Mouse (Mus musculus): ENCODE measurements around the gene Zfp12. TPM values are rescaled to one million over a fixed set of nuclear protein-coding genes. Genes with fewer than 3 reads are reported as not detected.
A peak's percentile ranks its signal among the peaks of the same experiment; 100 is the strongest.

The Zfp12 gene
- polyA plus RNA-seq, 1 experiment from 2014 or later = 10.7 TPM

- Histone ChIP-seq H3K9me3 (ENCODE audit: control insufficient read depth, low read length) (no peaks in the 10 kb centered on the region), H3K4me3 (ENCODE audit: low read depth, low read length) (peak overlapping the region; percentile 41; the same call in 1 of the 2 replicates), H3K36me3 (ENCODE audit: control insufficient read depth, insufficient read depth, low read length) (no peaks in the 10 kb centered on the region), H3K27ac (ENCODE audit: low read depth, low read length) (no peak overlapping the region), H3K4me2 (peak overlapping the region; percentile 27; the same call in 1 of the 2 replicates), H3K4me1 (replicated peaks; ENCODE audit: control insufficient read depth, insufficient read depth, low read length) (peaks cover 5% of the 10 kb centered on the region), H3K9ac (ENCODE audit: low read depth, low read length) (no peak overlapping the region), H3K27me3 (replicated peaks; ENCODE audit: control insufficient read depth, insufficient read depth, low read length) (peaks cover 78% of the 10 kb centered on the region)
- DNase-seq (ENCODE audit: low spot score) (peak; percentile 52), ATAC-seq (replicated peaks; ENCODE audit: low FRiP score) (no peak)
- WGBS = 5% methylated on average over 66 of the region's 66 CpGs
Observed at GRCm38 (mm10) chr5:143254487-143255130, 19.6 kb downstream of the Zfp12 start.

- Histone ChIP-seq H3K9ac (ENCODE audit: low read depth, low read length) (no peak overlapping the region), H3K4me1 (replicated peaks; ENCODE audit: control insufficient read depth, insufficient read depth, low read length) (peaks cover 5% of the 10 kb centered on the region), H3K4me3 (ENCODE audit: low read depth, low read length) (no peak overlapping the region), H3K27ac (ENCODE audit: low read depth, low read length) (no peak overlapping the region), H3K4me2 (no peak overlapping the region), H3K27me3 (replicated peaks; ENCODE audit: control insufficient read depth, insufficient read depth, low read length) (peaks cover 78% of the 10 kb centered on the region), H3K9me3 (ENCODE audit: control insufficient read depth, low read length) (no peaks in the 10 kb centered on the region), H3K36me3 (ENCODE audit: control insufficient read depth, insufficient read depth, low read length) (no peaks in the 10 kb centered on the region)
- DNase-seq (ENCODE audit: low spot score) = no peak
- 13% methylated on average over 24 of the region's 24 CpGs for WGBS
- no peak for ATAC-seq (replicated peaks; ENCODE audit: low FRiP score)
Observed at GRCm38 (mm10) chr5:143255131-143255519, 20.2 kb downstream of the Zfp12 start.

GRCm38 (mm10) chr5:143255802-143256201 lies 20.8 kb downstream of the Zfp12 start:
- Histone ChIP-seq H3K9me3 (ENCODE audit: control insufficient read depth, low read length) (no peaks in the 10 kb centered on the region), H3K4me3 (ENCODE audit: low read depth, low read length) (no peak overlapping the region), H3K9ac (ENCODE audit: low read depth, low read length) (no peak overlapping the region), H3K27me3 (replicated peaks; ENCODE audit: control insufficient read depth, insufficient read depth, low read length) (peaks cover 78% of the 10 kb centered on the region), H3K4me2 (no peak overlapping the region), H3K36me3 (ENCODE audit: control insufficient read depth, insufficient read depth, low read length) (no peaks in the 10 kb centered on the region), H3K4me1 (replicated peaks; ENCODE audit: control insufficient read depth, insufficient read depth, low read length) (peaks cover 5% of the 10 kb centered on the region), H3K27ac (ENCODE audit: low read depth, low read length) (no peak overlapping the region)
- ATAC-seq (replicated peaks; ENCODE audit: low FRiP score) (no peak), DNase-seq (ENCODE audit: low spot score) (no peak)
- WGBS = 65% methylated on average over 5 of the region's 5 CpGs

- no peaks in the 10 kb centered on the region for H3K4me1 ChIP-seq (replicated peaks; ENCODE audit: control insufficient read depth, insufficient read depth, low read length)
- no peak overlapping the region for H3K4me3 ChIP-seq (ENCODE audit: low read depth, low read length)
- no peak for ATAC-seq (replicated peaks; ENCODE audit: low FRiP score)
- no peak overlapping the region for H3K4me2 ChIP-seq
- H3K9me3 ChIP-seq (ENCODE audit: control insufficient read depth, low read length) = no peaks in the 10 kb centered on the region
- DNase-seq (ENCODE audit: low spot score) = no peak
- H3K36me3 ChIP-seq (ENCODE audit: control insufficient read depth, insufficient read depth, low read length) = 0 out of 2 replicates have a peak, but pooled peaks cover 2% of the 10 kb centered on the region
- WGBS = 81% methylated on average over 8 of the region's 8 CpGs
- H3K9ac ChIP-seq (ENCODE audit: low read depth, low read length) = no peak overlapping the region
- no peak overlapping the region for H3K27ac ChIP-seq (ENCODE audit: low read depth, low read length)
- peaks cover 20% of the 10 kb centered on the region for H3K27me3 ChIP-seq (replicated peaks; ENCODE audit: control insufficient read depth, insufficient read depth, low read length)
Observed at GRCm38 (mm10) chr5:143261636-143262035, 26.7 kb downstream of the Zfp12 start.

GRCm38 (mm10) chr5:143264689-143265088 lies 29.7 kb downstream of the Zfp12 start:
- ATAC-seq (replicated peaks; ENCODE audit: low FRiP score) (no peak), DNase-seq (ENCODE audit: low spot score) (no peak)
- Histone ChIP-seq H3K4me2 (no peak overlapping the region), H3K9ac (ENCODE audit: low read depth, low read length) (no peak overlapping the region), H3K9me3 (ENCODE audit: control insufficient read depth, low read length) (no peaks in the 10 kb centered on the region), H3K4me3 (ENCODE audit: low read depth, low read length) (no peak overlapping the region), H3K36me3 (ENCODE audit: control insufficient read depth, insufficient read depth, low read length) (0 out of 2 replicates have a peak, but pooled peaks cover 2% of the 10 kb centered on the region), H3K27me3 (replicated peaks; ENCODE audit: control insufficient read depth, insufficient read depth, low read length) (peaks cover 3% of the 10 kb centered on the region; the same call in 1 of the 2 replicates), H3K4me1 (replicated peaks; ENCODE audit: control insufficient read depth, insufficient read depth, low read length) (peaks cover 5% of the 10 kb centered on the region; the same call in 1 of the 2 replicates), H3K27ac (ENCODE audit: low read depth, low read length) (no peak overlapping the region)
- 84% methylated on average over 10 of the region's 10 CpGs for WGBS

GRCm38 (mm10) chr5:143265409-143265808 lies 30.4 kb downstream of the Zfp12 start:
- Histone ChIP-seq H3K9me3 (ENCODE audit: control insufficient read depth, low read length) (no peaks in the 10 kb centered on the region), H3K27me3 (replicated peaks; ENCODE audit: control insufficient read depth, insufficient read depth, low read length) (peaks cover 3% of the 10 kb centered on the region; the same call in 1 of the 2 replicates), H3K9ac (ENCODE audit: low read depth, low read length) (no peak overlapping the region), H3K36me3 (ENCODE audit: control insufficient read depth, insufficient read depth, low read length) (0 out of 2 replicates have a peak, but pooled peaks cover 2% of the 10 kb centered on the region), H3K4me1 (replicated peaks; ENCODE audit: control insufficient read depth, insufficient read depth, low read length) (peaks cover 8% of the 10 kb centered on the region), H3K27ac (ENCODE audit: low read depth, low read length) (no peak overlapping the region), H3K4me3 (ENCODE audit: low read depth, low read length) (no peak overlapping the region), H3K4me2 (no peak overlapping the region)
- DNase-seq (ENCODE audit: low spot score) (no peak), ATAC-seq (replicated peaks; ENCODE audit: low FRiP score) (no peak)
- WGBS = 41% methylated on average over 1 of the region's 1 CpGs

GRCm38 (mm10) chr5:143266794-143267193 lies 31.8 kb downstream of the Zfp12 start:
- Histone ChIP-seq H3K9me3 (ENCODE audit: control insufficient read depth, low read length) (no peaks in the 10 kb centered on the region), H3K9ac (ENCODE audit: low read depth, low read length) (no peak overlapping the region), H3K4me2 (no peak overlapping the region), H3K4me3 (ENCODE audit: low read depth, low read length) (no peak overlapping the region), H3K27ac (ENCODE audit: low read depth, low read length) (no peak overlapping the region), H3K27me3 (replicated peaks; ENCODE audit: control insufficient read depth, insufficient read depth, low read length) (peaks cover 7% of the 10 kb centered on the region; the same call in 1 of the 2 replicates), H3K36me3 (ENCODE audit: control insufficient read depth, insufficient read depth, low read length) (0 out of 2 replicates have a peak, but pooled peaks cover 2% of the 10 kb centered on the region), H3K4me1 (replicated peaks; ENCODE audit: control insufficient read depth, insufficient read depth, low read length) (peaks cover 8% of the 10 kb centered on the region)
- ATAC-seq (replicated peaks; ENCODE audit: low FRiP score) = no peak
- 79% methylated on average over 6 of the region's 6 CpGs for WGBS
- no peak for DNase-seq (ENCODE audit: low spot score)

GRCm38 (mm10) chr5:143268985-143269362 lies 34.0 kb downstream of the Zfp12 start:
- Histone ChIP-seq H3K9ac (ENCODE audit: low read depth, low read length) (peak overlapping the region; percentile 79; the same call in 1 of the 2 replicates), H3K27ac (ENCODE audit: low read depth, low read length) (no peak overlapping the region), H3K4me3 (ENCODE audit: low read depth, low read length) (peak overlapping the region; percentile 85), H3K4me2 (peak overlapping the region; percentile 89), H3K27me3 (replicated peaks; ENCODE audit: control insufficient read depth, insufficient read depth, low read length) (peaks cover 7% of the 10 kb centered on the region; the same call in 1 of the 2 replicates), H3K36me3 (ENCODE audit: control insufficient read depth, insufficient read depth, low read length) (no peaks in the 10 kb centered on the region), H3K9me3 (ENCODE audit: control insufficient read depth, low read length) (no peaks in the 10 kb centered on the region), H3K4me1 (replicated peaks; ENCODE audit: control insufficient read depth, insufficient read depth, low read length) (peaks cover 8% of the 10 kb centered on the region)
- no peak for DNase-seq (ENCODE audit: low spot score)
- ATAC-seq (replicated peaks; ENCODE audit: low FRiP score) = no peak
- WGBS = 31% methylated on average over 8 of the region's 8 CpGs

Data from liver, embryonic 11.5 days (tissue).